Mouse (Mus musculus): ENCODE results near the gene Dpp9.

DNA sequence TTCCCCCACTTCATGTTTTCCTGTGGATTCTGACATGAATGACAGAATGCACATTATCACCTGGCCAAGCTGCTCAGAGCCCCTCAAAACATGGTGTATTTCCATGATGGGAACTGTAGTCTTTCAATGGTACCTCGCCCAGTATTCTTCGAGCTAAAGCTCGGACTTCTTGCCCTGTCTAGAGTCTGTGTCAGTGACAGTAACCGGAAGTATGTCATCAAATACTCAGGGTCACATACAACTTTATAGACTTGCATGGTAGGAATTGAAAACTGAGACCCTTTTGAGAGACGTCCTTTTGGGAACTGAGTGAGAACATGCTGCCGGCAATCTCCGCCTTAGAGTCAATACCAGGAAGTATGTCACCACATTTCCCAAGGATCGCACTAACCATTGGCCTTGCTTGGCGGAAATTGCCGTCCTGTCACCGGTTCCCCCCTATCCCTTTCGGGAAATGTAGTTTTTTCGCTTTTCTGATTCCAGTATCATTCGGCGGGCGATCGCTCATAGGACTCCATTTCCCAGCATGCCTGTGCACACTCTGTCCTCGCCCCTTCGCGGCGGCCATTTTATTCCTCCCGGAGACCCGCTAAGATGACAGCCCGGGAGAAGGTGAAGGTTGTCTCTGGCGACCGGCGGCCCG lies 37.7 kb upstream of the Dpp9 start, which contains the start of gene Fem1a:
- TF ChIP-seq POLR2A (IDR thresholded peaks at IDR 0.05; ENCODE audit: borderline replicate concordance, insufficient read depth, low read length) (peak; percentile 21; the same call in 1 of the 2 replicates), CTCF (IDR thresholded peaks at IDR 0.05; ENCODE audit: borderline replicate concordance, insufficient read depth, low read depth, low read length) (no peak)
